Comparison of ENCODE assay signal across 26 mouse cellular contexts in genomic region chr5:113964972-113965371, GRCm38 (mm10). TPM values are rescaled to one million over a fixed set of nuclear protein-coding genes. Genes with fewer than 3 reads are reported as not detected.
DNase-seq lines count a peak whose midpoint lies in the region; ATAC-seq and TF ChIP-seq lines count a peak whose summit lies in the region.
"Had no signal": no experiment of that assay in that cellular context is flagged by ENCODE, and none has a peak within 500 bp of the region (broad histone marks: within the 10 kb centered on the region; RNA-seq: fewer than 3 reads in every experiment).

No protein-coding gene starts in this region.

- H3K9ac ChIP-seq in stomach, embryonic 15.5 days, result no peak overlapping the region
- H3K9ac ChIP-seq in forebrain, embryonic 15.5 days (replicated peaks), result no peak overlapping the region
- H3K9ac ChIP-seq: forebrain, postnatal 0 days; hindbrain, embryonic 15.5 days; neural tube, embryonic 15.5 days had no signal

- WGBS in stomach, embryonic 15.5 days, result 77% methylated on average over 14 of the region's 14 CpGs
- WGBS in forebrain, embryonic 15.5 days, result 87% methylated on average over 14 of the region's 14 CpGs

- peak; percentile 20; the same call in 1 of the 2 replicates for ATAC-seq in stomach, embryonic 15.5 days (ENCODE audit: insufficient read depth, low FRiP score, low read depth)
- ATAC-seq in forebrain, embryonic 15.5 days (replicated peaks), result no peak
- ATAC-seq: CD4-positive, CD25-positive, alpha-beta regulatory T cell, adult 4 months; forebrain, postnatal 0 days; lung, postnatal 0 days had no signal

- H3K4me3 ChIP-seq in E14TG2a.4 (replicated peaks; ENCODE audit: low read length), result peak overlapping the region; percentile 32; the same call in 1 of the 2 replicates
- no peak overlapping the region for H3K4me3 ChIP-seq in stomach, embryonic 15.5 days (replicated peaks)
- no peak overlapping the region for H3K4me3 ChIP-seq in forebrain, embryonic 15.5 days
- H3K4me3 ChIP-seq: forebrain, embryonic 10.5 days; heart, embryonic 10.5 days; hindbrain, embryonic 15.5 days; limb, embryonic 10.5 days; neural tube, embryonic 15.5 days had no signal

- DNase-seq in 3T3-L1 (ENCODE audit: low read depth, low spot score), result peak; percentile 76
- DNase-seq in ZHBTc4 (ENCODE audit: low read depth, low spot score), result peak; percentile 35
- DNase-seq in gastrocnemius, postnatal 10 days, result no peak
- DNase-seq in spleen, adult 12 weeks (ENCODE audit: low spot score), result no peak
- DNase-seq: cerebellum, adult 11-12 months; cerebellum, postnatal 14 days; forebrain, postnatal 0 days; gastrocnemius, postnatal 25 days; liver; thymus, postnatal 36 days had no signal

- no peak overlapping the region for H3K27ac ChIP-seq in stomach, embryonic 15.5 days
- H3K27ac ChIP-seq in forebrain, embryonic 15.5 days (replicated peaks), result no peak overlapping the region
- H3K27ac ChIP-seq: forebrain, embryonic 10.5 days; heart, embryonic 10.5 days; hindbrain, embryonic 15.5 days; limb, embryonic 10.5 days; macrophage; neural tube, embryonic 15.5 days had no signal

- peaks cover 89% of the 10 kb centered on the region for H3K4me1 ChIP-seq in E14TG2a.4 (replicated peaks; ENCODE audit: low read depth, low read length)
- 0 out of 2 replicates have a peak, but pooled peaks cover 5% of the 10 kb centered on the region for H3K4me1 ChIP-seq in stomach, embryonic 15.5 days
- no peaks in the 10 kb centered on the region for H3K4me1 ChIP-seq in forebrain, embryonic 15.5 days
- H3K4me1 ChIP-seq: hindbrain, embryonic 15.5 days; neural tube, embryonic 15.5 days had no signal

- H3K36me3 ChIP-seq in E14TG2a.4 (ENCODE audit: insufficient read depth, low read length), result peaks cover 28% of the 10 kb centered on the region
- H3K36me3 ChIP-seq in stomach, embryonic 15.5 days, result peaks cover 24% of the 10 kb centered on the region
- H3K36me3 ChIP-seq in forebrain, embryonic 15.5 days, result peaks cover 14% of the 10 kb centered on the region

- no peaks in the 10 kb centered on the region for H3K27me3 ChIP-seq in E14TG2a.4 (ENCODE audit: insufficient read depth, low read length)
- no peaks in the 10 kb centered on the region for H3K27me3 ChIP-seq in stomach, embryonic 15.5 days (replicated peaks)
- no peaks in the 10 kb centered on the region for H3K27me3 ChIP-seq in forebrain, embryonic 15.5 days
- H3K27me3 ChIP-seq: hindbrain, embryonic 15.5 days; neural tube, embryonic 15.5 days had no signal

- no peak for TF ChIP-seq CTCF in E14TG2a.4 (conservative IDR thresholded peaks at IDR 0.05; ENCODE audit: low read length)

- H3K9me3 ChIP-seq in E14TG2a.4 (ENCODE audit: low read length), result no peaks in the 10 kb centered on the region
- H3K9me3 ChIP-seq in stomach, embryonic 15.5 days, result no peaks in the 10 kb centered on the region
- H3K9me3 ChIP-seq in forebrain, embryonic 15.5 days, result no peaks in the 10 kb centered on the region
- H3K9me3 ChIP-seq: forebrain, embryonic 10.5 days; G1E; heart, embryonic 10.5 days; hindbrain, embryonic 15.5 days; limb, embryonic 10.5 days; neural tube, embryonic 15.5 days had no signal

- H3K4me2 ChIP-seq in stomach, embryonic 15.5 days, result no peak overlapping the region
- no peak overlapping the region for H3K4me2 ChIP-seq in forebrain, embryonic 15.5 days (replicated peaks)
- H3K4me2 ChIP-seq: hindbrain, embryonic 15.5 days; neural tube, embryonic 15.5 days had no signal

RNA-seq across cellular contexts. Expression of gene Ssh1, which starts 28.7 kb away (rescaled TPM):
- polyA plus RNA-seq in stomach, embryonic 15.5 days (2015; fragmentation: Nextera tagmentation; extraction: Ambion mirVana), result 13.3 and 13.7 TPM in 2 replicates
- 10 to 100 TPM; 11.1 to 11.2 TPM for total RNA-seq in gastrocnemius, postnatal 10 days (2021)
- 12.8 and 13.8 TPM in 2 replicates for polyA plus RNA-seq in forebrain, embryonic 15.5 days (2015; fragmentation: Nextera tagmentation; extraction: Ambion mirVana)

RNA-seq across cellular contexts. Expression of gene Dao, which starts 38.5 kb away (rescaled TPM):
- polyA plus RNA-seq in stomach, embryonic 15.5 days (2015; fragmentation: Nextera tagmentation; extraction: Ambion mirVana), result 3.4 and 5.0 TPM in 2 replicates
- total RNA-seq in gastrocnemius, postnatal 10 days (2021), result not detected
- not detected in 2 replicates for polyA plus RNA-seq in forebrain, embryonic 15.5 days (2015; fragmentation: Nextera tagmentation; extraction: Ambion mirVana)
- total RNA-seq: forebrain, postnatal 0 days; G1E; gastrocnemius, postnatal 25 days; hematopoietic stem cell, adult 5-6 weeks; midbrain, postnatal 0 days had no signal
- polyA plus RNA-seq: embryonic facial prominence, embryonic 11.5 days; forebrain, embryonic 10.5 days; forebrain, postnatal 0 days; G1E; heart, embryonic 10.5 days; heart, postnatal 0 days; limb, embryonic 10.5 days; lung, postnatal 0 days; macrophage; midbrain, postnatal 0 days; neural tube, embryonic 15.5 days had no signal

RNA-seq across cellular contexts. Expression of gene Coro1c, which starts 56.4 kb away (rescaled TPM):
- polyA plus RNA-seq in stomach, embryonic 15.5 days (2015; fragmentation: Nextera tagmentation; extraction: Ambion mirVana), result 129 and 144 TPM in 2 replicates
- 10 to 100 TPM; 39.1 to 48.9 TPM for total RNA-seq in gastrocnemius, postnatal 10 days (2021)
- polyA plus RNA-seq in forebrain, embryonic 15.5 days (2015; fragmentation: Nextera tagmentation; extraction: Ambion mirVana), result 221 and 224 TPM in 2 replicates

Comparison
In these comparisons a context has a peak if more than half of its experiments do, and no peak if none do; other contexts are left out.
1. DNase-seq: peak in 3T3-L1 (single experiment) and ZHBTc4 (single experiment); none in gastrocnemius, postnatal 10 days (single experiment) and spleen, adult 12 weeks (single experiment).